In the genomic region with DNA sequence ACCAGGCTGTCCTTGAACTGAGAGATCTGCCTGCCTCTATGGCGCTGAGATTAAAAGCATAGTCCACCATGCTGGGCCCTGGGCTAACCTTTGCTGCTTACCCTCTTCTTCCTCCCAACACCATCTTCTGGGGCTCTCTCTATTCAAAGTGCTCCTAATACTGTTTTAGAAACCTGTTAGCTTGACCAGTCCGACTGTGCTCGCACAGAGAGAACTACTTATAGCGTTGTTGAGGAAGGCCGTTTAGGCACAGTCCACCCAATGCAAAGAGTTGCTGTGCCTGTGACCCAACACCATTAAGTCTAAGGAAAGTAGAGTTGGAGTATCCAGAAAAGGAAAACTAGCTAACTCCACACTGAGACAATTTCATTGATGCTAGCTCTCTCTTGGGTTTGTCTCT, we compare ENCODE assay signal across 8 mouse cellular contexts. TPM values are rescaled to one million over a fixed set of nuclear protein-coding genes. Genes with fewer than 3 reads are reported as not detected.
A peak's percentile ranks its signal among the peaks of the same experiment; 100 is the strongest.
DNase-seq lines count a peak whose midpoint lies in the region; ATAC-seq and TF ChIP-seq lines count a peak whose summit lies in the region.

No protein-coding gene starts in this region.

- peak overlapping the region; percentile 77 for H3K9ac ChIP-seq in MEL (ENCODE audit: control insufficient read depth, low read depth, low read length, poor library complexity, severe bottlenecking)
- peak overlapping the region; percentile 54 for H3K9ac ChIP-seq in heart, embryonic 16.5 days (ENCODE audit: low read length)
- H3K9ac ChIP-seq in liver, embryonic 16.5 days (ENCODE audit: low read depth, low read length), result no peak overlapping the region; the same call in 1 of the 2 replicates

- H3K27me3 ChIP-seq in MEL (ENCODE audit: control insufficient read depth in 1 of 2, insufficient read depth in 2 of 2, low read length in 2 of 2), result no peaks in the 10 kb centered on the region
- H3K27me3 ChIP-seq in heart, embryonic 16.5 days (ENCODE audit: control insufficient read depth, insufficient read depth, low read length), result no peaks in the 10 kb centered on the region
- H3K27me3 ChIP-seq in liver, embryonic 16.5 days (ENCODE audit: control insufficient read depth, insufficient read depth, low read depth, low read length), result no peaks in the 10 kb centered on the region

- peak overlapping the region; percentile 97; the same call in 1 of the 2 replicates for H3K4me2 ChIP-seq in heart, embryonic 16.5 days (ENCODE audit: low read depth, low read length)
- H3K4me2 ChIP-seq in liver, embryonic 16.5 days (ENCODE audit: low read depth, low read length), result peak overlapping the region; percentile 92; the same call in 1 of the 2 replicates

- WGBS in heart, embryonic 16.5 days, result 88% methylated on average over 5 of the region's 5 CpGs
- WGBS in liver, embryonic 16.5 days (ENCODE audit: insufficient replicate concordance), result 84% methylated on average over 5 of the region's 5 CpGs

- peaks cover 5% of the 10 kb centered on the region; the same call in 1 of the 2 replicates for H3K79me2 ChIP-seq in MEL (ENCODE audit: control insufficient read depth, insufficient read depth, low read length, poor library complexity)

- no peak for TF ChIP-seq CTCF in MEL (IDR thresholded peaks at IDR 0.05 in 2 of 3, conservative IDR thresholded peaks at IDR 0.05 in 1 of 3; ENCODE audit: control insufficient read depth in 1 of 3, insufficient read depth in 1 of 3, low read depth in 2 of 3, low read length in 3 of 3, poor library complexity in 1 of 3, severe bottlenecking in 1 of 3)

- H3K36me3 ChIP-seq in MEL (ENCODE audit: control insufficient read depth in 1 of 2, insufficient read depth in 2 of 2, low read length in 2 of 2), result peaks cover 0 to 46% of the 10 kb centered on the region in 2 experiments; a peak in 2 of 4 replicates
- H3K36me3 ChIP-seq in heart, embryonic 16.5 days (ENCODE audit: control insufficient read depth, insufficient read depth), result no peaks in the 10 kb centered on the region
- no peaks in the 10 kb centered on the region for H3K36me3 ChIP-seq in liver, embryonic 16.5 days (ENCODE audit: control insufficient read depth, insufficient read depth)

- TF ChIP-seq RAD21 in MEL (IDR thresholded peaks at IDR 0.05; ENCODE audit: low read depth, low read length), result no peak

- H3K9me3 ChIP-seq in MEL (replicated peaks; ENCODE audit: insufficient read depth, low read length), result no peaks in the 10 kb centered on the region
- no peaks in the 10 kb centered on the region for H3K9me3 ChIP-seq in heart, embryonic 16.5 days (replicated peaks; ENCODE audit: control insufficient read depth, low read length)
- H3K9me3 ChIP-seq in liver, embryonic 16.5 days (replicated peaks; ENCODE audit: control insufficient read depth, low read length), result no peaks in the 10 kb centered on the region

- ATAC-seq in heart, embryonic 16.5 days (replicated peaks; ENCODE audit: extremely low read depth, insufficient read depth, low FRiP score), result no peak
- ATAC-seq in liver, embryonic 16.5 days (ENCODE audit: low read depth), result no peak

- H3K27ac ChIP-seq in MEL (ENCODE audit: control insufficient read depth, low read depth, low read length), result peak overlapping the region; percentile 87
- peak overlapping the region; percentile 87 for H3K27ac ChIP-seq in heart, embryonic 16.5 days (ENCODE audit: low read length)
- peak overlapping the region; percentile 67 for H3K27ac ChIP-seq in liver, embryonic 16.5 days (ENCODE audit: low read length)

- no peak for TF ChIP-seq EP300 in MEL (IDR thresholded peaks at IDR 0.05; ENCODE audit: low read depth in 1 of 2, low read length in 2 of 2)

- peak; percentile 18 for DNase-seq in kidney, adult 11 months
- DNase-seq in kidney, postnatal 25 days, result no peak
- no peak for DNase-seq in MEL (ENCODE audit: low read depth, low spot score)
- no peak for DNase-seq in spleen, postnatal 14 days (ENCODE audit: low spot score in 2 of 2)
- no peak for DNase-seq in left cerebral cortex, adult 11 months (ENCODE audit: low spot score)
- no peak for DNase-seq in right cerebral cortex, postnatal 14 days

- TF ChIP-seq POLR2A in MEL (IDR thresholded peaks at IDR 0.05; ENCODE audit: control insufficient read depth in 1 of 2, insufficient read depth in 1 of 2, low read depth in 1 of 2, low read length in 2 of 2, poor library complexity in 1 of 2), result no peak

- H3K4me1 ChIP-seq in MEL (ENCODE audit: control insufficient read depth in 1 of 2, insufficient read depth in 2 of 2, low read length in 2 of 2), result peaks cover 21 to 53% of the 10 kb centered on the region in 2 experiments
- peaks cover 56% of the 10 kb centered on the region for H3K4me1 ChIP-seq in heart, embryonic 16.5 days (ENCODE audit: control insufficient read depth, insufficient read depth, low read length)
- peaks cover 62% of the 10 kb centered on the region for H3K4me1 ChIP-seq in liver, embryonic 16.5 days (ENCODE audit: control insufficient read depth, low read depth, low read length)

- H3K4me3 ChIP-seq in MEL (ENCODE audit: control insufficient read depth in 1 of 2, insufficient read depth in 1 of 2, low read depth in 2 of 2, low read length in 2 of 2), result peak overlapping the region; percentile 41 to 54
- no peak overlapping the region for H3K4me3 ChIP-seq in heart, embryonic 16.5 days (ENCODE audit: low read length)
- no peak overlapping the region for H3K4me3 ChIP-seq in liver, embryonic 16.5 days (ENCODE audit: low read depth, low read length)

TF ChIP-seq in MEL, 35 proteins besides CTCF, POLR2A, EP300 and RAD21:
- no peak for TF ChIP-seq MYC (IDR thresholded peaks at IDR 0.05; ENCODE audit: low read depth, low read length)
- no peak for TF ChIP-seq E2F4 (IDR thresholded peaks at IDR 0.05; ENCODE audit: borderline replicate concordance, low read depth, low read length)
- no peak for TF ChIP-seq KAT2A (conservative IDR thresholded peaks at IDR 0.05; ENCODE audit: low read depth, low read length)
- no peak for TF ChIP-seq NELFE (IDR thresholded peaks at IDR 0.05; ENCODE audit: low read depth, low read length)
- TF ChIP-seq CHD2 (IDR thresholded peaks at IDR 0.05; ENCODE audit: low read length), result no peak
- TF ChIP-seq POLR2AphosphoS5 (IDR thresholded peaks at IDR 0.05; ENCODE audit: borderline replicate concordance, low read depth, low read length), result no peak
- no peak for TF ChIP-seq SIN3A (IDR thresholded peaks at IDR 0.05; ENCODE audit: low read length)
- TF ChIP-seq ZC3H11A (IDR thresholded peaks at IDR 0.05; ENCODE audit: low read depth, low read length), result no peak
- TF ChIP-seq ETS1 (IDR thresholded peaks at IDR 0.05; ENCODE audit: low read depth, low read length), result no peak
- no peak for TF ChIP-seq UBTF (IDR thresholded peaks at IDR 0.05; ENCODE audit: borderline replicate concordance, insufficient read depth, low read depth, low read length)
- no peak for TF ChIP-seq MXI1 (IDR thresholded peaks at IDR 0.05; ENCODE audit: low read depth, low read length)
- TF ChIP-seq USF1 (IDR thresholded peaks at IDR 0.05; ENCODE audit: low read depth, low read length), result no peak
- no peak for TF ChIP-seq NRF1 (IDR thresholded peaks at IDR 0.05; ENCODE audit: insufficient read depth, low read depth, low read length, poor library complexity, severe bottlenecking)
- TF ChIP-seq GABPA (IDR thresholded peaks at IDR 0.05; ENCODE audit: low read depth, low read length), result no peak
- no peak for TF ChIP-seq POLR2AphosphoS2 (IDR thresholded peaks at IDR 0.05; ENCODE audit: low read length)
- TF ChIP-seq MAFK (IDR thresholded peaks at IDR 0.05; ENCODE audit: borderline replicate concordance, low read depth, low read length), result no peak
- TF ChIP-seq MAZ (IDR thresholded peaks at IDR 0.05; ENCODE audit: low read depth, low read length), result no peak
- no peak for TF ChIP-seq MEF2A (IDR thresholded peaks at IDR 0.05; ENCODE audit: extremely low read depth, insufficient replicate concordance, low read depth, low read length, poor library complexity, severe bottlenecking)
- TF ChIP-seq GATA1 (IDR thresholded peaks at IDR 0.05; ENCODE audit: low read depth, low read length), result no peak
- no peak for TF ChIP-seq SMC3 (IDR thresholded peaks at IDR 0.05; ENCODE audit: low read depth, low read length)
TF ChIP-seq in MEL: peak in this region for 0.

RNA-seq across cellular contexts. Expression of a gene that starts 7.2 kb away (rescaled TPM):
- total RNA-seq in MEL (2012; rRNA removed), result 35.0 and 37.1 TPM in 2 replicates
- polyA plus RNA-seq in MEL (2012; ENCODE audit: insufficient read depth in 1 of 2, insufficient read length in 2 of 2, low read depth in 1 of 2, low replicate concordance in 2 of 2, missing spikeins in 1 of 2), result 10 to 100 TPM in 1 of 2 experiments, not detected in 1; 49.4 TPM
- 15.2 and 15.5 TPM in 2 replicates for polyA plus RNA-seq in heart, embryonic 16.5 days (2015; fragmentation: Nextera tagmentation; extraction: Ambion mirVana)
- polyA plus RNA-seq in liver, embryonic 16.5 days (2015; fragmentation: Nextera tagmentation; extraction: Ambion mirVana), result 4.9 and 5.3 TPM in 2 replicates

RNA-seq across cellular contexts. Expression of a gene that starts 13.0 kb away (rescaled TPM):
- total RNA-seq in MEL (2012; rRNA removed), result 1.9 and 2.0 TPM in 2 replicates
- 1 to 10 TPM in 1 of 2 experiments, not detected in 1; 5.6 TPM for polyA plus RNA-seq in MEL (2012; ENCODE audit: insufficient read depth in 1 of 2, insufficient read length in 2 of 2, low read depth in 1 of 2, low replicate concordance in 2 of 2, missing spikeins in 1 of 2)
- polyA plus RNA-seq in heart, embryonic 16.5 days (2015; fragmentation: Nextera tagmentation; extraction: Ambion mirVana), result 7.0 and 8.2 TPM in 2 replicates
- polyA plus RNA-seq in liver, embryonic 16.5 days (2015; fragmentation: Nextera tagmentation; extraction: Ambion mirVana), result 0.65 and 0.66 TPM in 2 replicates

RNA-seq across cellular contexts. Expression of a gene that starts 16.6 kb away (rescaled TPM):
- 18.2 and 20.9 TPM in 2 replicates for total RNA-seq in MEL (2012; rRNA removed)
- polyA plus RNA-seq in MEL (2012; ENCODE audit: insufficient read depth in 1 of 2, insufficient read length in 2 of 2, low read depth in 1 of 2, low replicate concordance in 2 of 2, missing spikeins in 1 of 2), result 10 to 100 TPM; 58.6 to 61.0 TPM
- polyA plus RNA-seq in heart, embryonic 16.5 days (2015; fragmentation: Nextera tagmentation; extraction: Ambion mirVana), result 23.4 and 24.0 TPM in 2 replicates
- polyA plus RNA-seq in liver, embryonic 16.5 days (2015; fragmentation: Nextera tagmentation; extraction: Ambion mirVana), result 11.6 and 13.6 TPM in 2 replicates

RNA-seq across cellular contexts. Expression of a gene that starts 47.7 kb away (rescaled TPM):
- 22.0 and 29.6 TPM in 2 replicates for total RNA-seq in MEL (2012; rRNA removed)
- polyA plus RNA-seq in MEL (2012; ENCODE audit: insufficient read depth in 1 of 2, insufficient read length in 2 of 2, low read depth in 1 of 2, low replicate concordance in 2 of 2, missing spikeins in 1 of 2), result 10 to 100 TPM in 1 of 2 experiments, not detected in 1; 50.9 TPM
- 37.5 and 40.2 TPM in 2 replicates for polyA plus RNA-seq in heart, embryonic 16.5 days (2015; fragmentation: Nextera tagmentation; extraction: Ambion mirVana)
- 6.5 and 7.7 TPM in 2 replicates for polyA plus RNA-seq in liver, embryonic 16.5 days (2015; fragmentation: Nextera tagmentation; extraction: Ambion mirVana)

RNA-seq across cellular contexts. Expression of a gene that starts 48.4 kb away (rescaled TPM):
- total RNA-seq in MEL (2012; rRNA removed), result 0.46 and 0.58 TPM in 2 replicates
- polyA plus RNA-seq in MEL (2012; ENCODE audit: insufficient read depth in 1 of 2, insufficient read length in 2 of 2, low read depth in 1 of 2, low replicate concordance in 2 of 2, missing spikeins in 1 of 2), result 1 to 10 TPM in 1 of 2 experiments, not detected in 1; 1.4 TPM
- polyA plus RNA-seq in heart, embryonic 16.5 days (2015; fragmentation: Nextera tagmentation; extraction: Ambion mirVana), result 1.0 and 1.1 TPM in 2 replicates
- polyA plus RNA-seq in liver, embryonic 16.5 days (2015; fragmentation: Nextera tagmentation; extraction: Ambion mirVana), result 0.06 and 0.18 TPM in 2 replicates

Comparison
In these comparisons a context has a peak if more than half of its experiments do, and no peak if none do; other contexts are left out.
1. H3K4me3 ChIP-seq: peak in MEL (2 of 2); none in heart, embryonic 16.5 days (single experiment) and liver, embryonic 16.5 days (single experiment).
2. Peak in every context shown above with its lines, with median percentiles within 50 percentile points of each other: H3K27ac ChIP-seq.